Mouse (Mus musculus): ENCODE measurements at regions not wholly inside any gene's neighbourhood (a gene's known extent, or its start where the extent isn't known, plus 50 kb on each side); places are given as distances from the start of the nearest gene placed in this dataset.

- H3K27ac ChIP-seq = no peak overlapping the region
- no peak overlapping the region for H3K4me3 ChIP-seq
- DNase-seq (ENCODE audit: extremely low spot score, low spot score) = no peak
- H3K36me3 ChIP-seq (replicated peaks) = no peaks in the 10 kb centered on the region
- H3K4me1 ChIP-seq = no peaks in the 10 kb centered on the region
- H3K9me3 ChIP-seq = no peaks in the 10 kb centered on the region
- 89% methylated on average over 1 of the region's 1 CpGs for WGBS
- no peaks in the 10 kb centered on the region for H3K27me3 ChIP-seq (ENCODE audit: poor library complexity, severe bottlenecking)
Observed at GRCm38 (mm10) chr1:120667776-120668175, 65.6 kb downstream of the En1 start.

GRCm38 (mm10) chr1:120683532-120684245 lies 81.5 kb downstream of the En1 start:
- H3K4me1 ChIP-seq = no peaks in the 10 kb centered on the region; the same call in 1 of the 2 replicates
- H3K27ac ChIP-seq = no peak overlapping the region
- H3K4me3 ChIP-seq = no peak overlapping the region
- DNase-seq (ENCODE audit: extremely low spot score, low spot score) = no peak
- 80% methylated on average over 12 of the region's 12 CpGs for WGBS
- H3K36me3 ChIP-seq (replicated peaks) = no peaks in the 10 kb centered on the region
- H3K27me3 ChIP-seq (ENCODE audit: poor library complexity, severe bottlenecking) = peaks cover 12% of the 10 kb centered on the region; the same call in 1 of the 2 replicates
- no peaks in the 10 kb centered on the region for H3K9me3 ChIP-seq

GRCm38 (mm10) chr1:120685650-120686244 lies 83.5 kb downstream of the En1 start:
- H3K36me3 ChIP-seq (replicated peaks) = no peaks in the 10 kb centered on the region
- no peaks in the 10 kb centered on the region for H3K9me3 ChIP-seq
- peaks cover 12% of the 10 kb centered on the region; the same call in 1 of the 2 replicates for H3K27me3 ChIP-seq (ENCODE audit: poor library complexity, severe bottlenecking)
- WGBS = 47% methylated on average over 6 of the region's 6 CpGs
- no peak overlapping the region for H3K27ac ChIP-seq
- no peaks in the 10 kb centered on the region; the same call in 1 of the 2 replicates for H3K4me1 ChIP-seq
- no peak overlapping the region for H3K4me3 ChIP-seq
- no peak for DNase-seq (ENCODE audit: extremely low spot score, low spot score)

- WGBS = 84% methylated on average over 2 of the region's 2 CpGs
- Histone ChIP-seq H3K27me3 (ENCODE audit: poor library complexity, severe bottlenecking) (0 out of 2 replicates have a peak, but pooled peaks cover 5% of the 10 kb centered on the region), H3K9me3 (no peaks in the 10 kb centered on the region), H3K27ac (no peak overlapping the region), H3K4me3 (no peak overlapping the region), H3K4me1 (no peaks in the 10 kb centered on the region; the same call in 1 of the 2 replicates), H3K36me3 (replicated peaks) (no peaks in the 10 kb centered on the region)
- DNase-seq (ENCODE audit: extremely low spot score, low spot score) = no peak
Observed at GRCm38 (mm10) chr1:120691571-120691970, 89.4 kb downstream of the En1 start.

GRCm38 (mm10) chr1:120698189-120698588 lies 96.0 kb downstream of the En1 start:
- 69% methylated on average over 4 of the region's 4 CpGs for WGBS
- Histone ChIP-seq H3K4me3 (no peak overlapping the region), H3K9me3 (no peaks in the 10 kb centered on the region; the same call in 1 of the 2 replicates), H3K4me1 (no peaks in the 10 kb centered on the region), H3K36me3 (replicated peaks) (no peaks in the 10 kb centered on the region), H3K27me3 (ENCODE audit: poor library complexity, severe bottlenecking) (no peaks in the 10 kb centered on the region), H3K27ac (no peak overlapping the region)
- no peak for DNase-seq (ENCODE audit: extremely low spot score, low spot score)

GRCm38 (mm10) chr1:120704201-120704600 lies 102.0 kb downstream of the En1 start:
- Histone ChIP-seq H3K9me3 (no peaks in the 10 kb centered on the region), H3K4me1 (no peaks in the 10 kb centered on the region), H3K4me3 (no peak overlapping the region), H3K27me3 (ENCODE audit: poor library complexity, severe bottlenecking) (no peaks in the 10 kb centered on the region), H3K36me3 (replicated peaks) (no peaks in the 10 kb centered on the region), H3K27ac (no peak overlapping the region)
- DNase-seq (ENCODE audit: extremely low spot score, low spot score) = no peak
- 79% methylated on average over 5 of the region's 5 CpGs for WGBS

- no peak for DNase-seq (ENCODE audit: extremely low spot score, low spot score)
- H3K36me3 ChIP-seq (replicated peaks) = no peaks in the 10 kb centered on the region
- no peak overlapping the region for H3K4me3 ChIP-seq
- H3K27ac ChIP-seq = no peak overlapping the region
- H3K27me3 ChIP-seq (ENCODE audit: poor library complexity, severe bottlenecking) = no peaks in the 10 kb centered on the region
- 72% methylated on average over 1 of the region's 1 CpGs for WGBS
- no peaks in the 10 kb centered on the region for H3K4me1 ChIP-seq
- H3K9me3 ChIP-seq = no peaks in the 10 kb centered on the region
Observed at GRCm38 (mm10) chr1:120706011-120706410, 103.8 kb downstream of the En1 start.

- 79% methylated on average over 5 of the region's 5 CpGs for WGBS
- no peak overlapping the region for H3K4me3 ChIP-seq
- no peaks in the 10 kb centered on the region for H3K27me3 ChIP-seq (ENCODE audit: poor library complexity, severe bottlenecking)
- H3K27ac ChIP-seq = no peak overlapping the region
- no peaks in the 10 kb centered on the region for H3K9me3 ChIP-seq
- DNase-seq (ENCODE audit: extremely low spot score, low spot score) = no peak
- no peaks in the 10 kb centered on the region for H3K36me3 ChIP-seq (replicated peaks)
- H3K4me1 ChIP-seq = no peaks in the 10 kb centered on the region
Observed at GRCm38 (mm10) chr1:120708511-120708910, 106.3 kb downstream of the En1 start.

- H3K27ac ChIP-seq = no peak overlapping the region
- H3K4me3 ChIP-seq = no peak overlapping the region
- H3K36me3 ChIP-seq (replicated peaks) = no peaks in the 10 kb centered on the region
- DNase-seq (ENCODE audit: extremely low spot score, low spot score) = no peak
- whole genome bisulfite sequencing = 80% methylated on average over 9 of the region's 9 CpGs
- H3K27me3 ChIP-seq (ENCODE audit: poor library complexity, severe bottlenecking) = no peaks in the 10 kb centered on the region
- no peaks in the 10 kb centered on the region for H3K4me1 ChIP-seq
- H3K9me3 ChIP-seq = no peaks in the 10 kb centered on the region; the same call in 1 of the 2 replicates
Observed at GRCm38 (mm10) chr1:120715105-120715877, 113.1 kb downstream of the En1 start.

GRCm38 (mm10) chr1:120726777-120727176 lies 124.6 kb downstream of the En1 start:
- Histone ChIP-seq H3K4me3 (no peak overlapping the region), H3K9me3 (no peaks in the 10 kb centered on the region), H3K27me3 (ENCODE audit: poor library complexity, severe bottlenecking) (no peaks in the 10 kb centered on the region), H3K27ac (no peak overlapping the region), H3K36me3 (replicated peaks) (no peaks in the 10 kb centered on the region), H3K4me1 (no peaks in the 10 kb centered on the region)
- DNase-seq (ENCODE audit: extremely low spot score, low spot score) = no peak
- 93% methylated on average over 7 of the region's 7 CpGs for WGBS

GRCm38 (mm10) chr1:120727427-120727826 lies 125.2 kb downstream of the En1 start:
- no peak for DNase-seq (ENCODE audit: extremely low spot score, low spot score)
- Histone ChIP-seq H3K4me1 (no peaks in the 10 kb centered on the region), H3K36me3 (replicated peaks) (no peaks in the 10 kb centered on the region), H3K27me3 (ENCODE audit: poor library complexity, severe bottlenecking) (no peaks in the 10 kb centered on the region), H3K27ac (no peak overlapping the region), H3K4me3 (no peak overlapping the region), H3K9me3 (no peaks in the 10 kb centered on the region)
- 81% methylated on average over 8 of the region's 8 CpGs for WGBS

- Histone ChIP-seq H3K27ac (no peak overlapping the region), H3K4me3 (no peak overlapping the region), H3K36me3 (replicated peaks) (no peaks in the 10 kb centered on the region), H3K9me3 (no peaks in the 10 kb centered on the region), H3K27me3 (ENCODE audit: poor library complexity, severe bottlenecking) (no peaks in the 10 kb centered on the region), H3K4me1 (no peaks in the 10 kb centered on the region)
- WGBS = 64% methylated on average over 1 of the region's 1 CpGs
- DNase-seq (ENCODE audit: extremely low spot score, low spot score) = no peak
Observed at GRCm38 (mm10) chr1:120732003-120732402, 129.8 kb downstream of the En1 start.

- Histone ChIP-seq H3K9me3 (no peaks in the 10 kb centered on the region), H3K27me3 (ENCODE audit: poor library complexity, severe bottlenecking) (no peaks in the 10 kb centered on the region), H3K4me1 (no peaks in the 10 kb centered on the region), H3K36me3 (replicated peaks) (no peaks in the 10 kb centered on the region), H3K4me3 (no peak overlapping the region), H3K27ac (no peak overlapping the region)
- DNase-seq (ENCODE audit: extremely low spot score, low spot score) = no peak
- 89% methylated on average over 5 of the region's 5 CpGs for WGBS
Observed at GRCm38 (mm10) chr1:120733683-120734082, 131.5 kb downstream of the En1 start.
